Mouse (Mus musculus) kidney, adult 9 months (tissue): ENCODE results near the gene Spag9.

Experiments used
- DNase-seq: peaks from one replicate; pipeline ENCODE4 v3.0.0; 2022

The Spag9 gene

DNA sequence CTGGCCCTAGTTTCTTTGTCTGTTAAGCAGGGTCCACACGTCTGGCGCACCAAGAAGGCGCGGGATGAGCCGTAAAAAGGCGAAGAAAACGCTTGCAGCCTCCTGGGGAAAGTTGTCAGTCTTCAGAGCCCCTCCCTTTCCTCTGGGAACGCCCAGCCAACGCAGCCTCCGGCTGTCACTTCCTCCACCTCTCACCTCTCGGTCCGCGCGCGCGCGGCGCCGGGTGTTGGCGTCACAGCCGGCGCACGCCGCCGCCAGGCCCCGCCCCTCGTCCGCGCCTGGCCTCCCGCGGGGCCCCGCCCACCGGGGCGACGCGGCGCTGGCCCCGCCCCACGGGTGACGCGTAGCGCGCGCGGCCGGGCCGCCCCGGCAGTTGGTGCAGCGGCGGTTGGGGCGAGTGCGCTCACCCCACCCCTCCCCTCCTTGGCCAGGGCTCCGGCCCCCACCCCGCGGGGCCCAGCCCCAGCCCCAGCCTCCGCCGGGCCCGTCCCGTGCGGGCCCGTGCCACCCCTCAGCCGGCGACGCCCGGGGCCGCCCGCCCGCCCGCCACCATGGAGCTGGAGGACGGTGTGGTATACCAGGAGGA, at the start of gene Spag9:
TSS of gene Spag9 (plus strand) at position 372 of the 586 bp plus-strand sequence.
- DNase-seq, result peak; percentile 95

DNA sequence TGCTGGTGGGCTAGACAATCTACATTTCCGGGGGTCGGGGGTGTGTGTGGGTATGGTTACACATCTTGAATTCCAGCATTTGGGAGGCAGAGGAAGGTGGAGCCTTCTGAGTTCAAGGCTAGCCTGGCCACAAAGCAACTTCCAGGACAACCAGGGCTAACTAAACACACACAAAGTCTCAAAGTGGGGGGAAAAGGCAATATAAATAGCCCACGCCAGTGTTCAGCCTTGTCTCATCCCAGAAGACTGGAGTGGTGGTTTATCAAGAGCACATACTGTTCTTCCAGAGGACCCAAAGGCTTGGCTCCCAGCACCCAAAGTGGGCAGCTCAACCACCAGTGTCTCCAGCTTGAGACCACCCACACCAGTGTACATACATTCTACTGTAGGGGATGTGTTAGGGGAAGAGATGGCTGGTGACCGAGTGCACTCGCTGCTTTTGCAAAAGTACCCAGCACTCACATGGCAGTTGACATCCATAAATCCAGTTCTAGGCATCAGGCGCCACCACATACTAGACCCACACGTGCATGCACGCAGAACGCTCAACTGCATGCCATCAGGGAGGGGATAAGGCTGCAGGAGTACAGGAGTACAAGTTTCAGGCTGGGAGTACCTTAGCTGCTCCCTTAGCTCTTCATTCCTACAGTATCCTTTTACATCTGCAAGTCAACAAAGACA, 46.9 kb upstream of the Spag9 start:
- DNase-seq, result no peak

DNA sequence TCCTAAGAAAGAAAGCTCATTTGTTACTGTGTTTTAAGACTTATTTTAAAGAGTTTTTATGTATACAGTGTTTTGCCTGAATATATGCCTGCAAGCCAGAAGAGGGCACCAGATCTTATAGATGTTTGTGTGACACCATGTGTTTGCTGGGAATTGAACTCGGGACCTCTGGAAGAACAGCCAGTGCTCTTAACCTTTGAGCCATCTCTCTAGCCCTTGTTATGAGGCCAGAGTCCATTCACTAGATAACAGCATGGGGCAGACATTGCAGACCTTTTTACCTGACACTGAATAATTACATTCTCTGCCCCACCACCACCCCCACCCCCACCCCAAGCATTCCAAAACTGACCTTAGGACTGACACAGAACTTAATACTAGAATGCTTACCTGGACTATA, 45.8 kb upstream of the Spag9 start:
- peak; percentile 81 for DNase-seq

DNA sequence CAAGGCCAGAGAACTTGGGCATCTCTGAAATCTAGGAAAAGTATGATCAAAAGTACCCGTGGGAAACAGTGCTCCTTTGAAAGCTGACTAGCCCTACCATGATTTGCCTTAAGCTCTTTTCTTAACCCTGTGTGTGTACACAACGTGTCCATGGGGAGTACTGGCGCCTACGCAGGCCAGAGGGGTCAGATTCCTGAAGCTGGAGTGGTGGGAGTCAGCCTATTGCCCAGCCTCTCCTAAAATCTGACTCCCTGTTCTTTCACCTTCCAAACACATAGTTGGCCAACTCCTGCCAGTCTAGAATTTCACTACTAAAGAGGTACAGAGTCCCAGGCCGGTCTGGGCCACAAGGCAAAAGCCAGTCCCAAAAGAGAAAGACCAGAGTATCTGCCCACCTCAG, 43.5 kb upstream of the Spag9 start:
- DNase-seq, result no peak

DNA sequence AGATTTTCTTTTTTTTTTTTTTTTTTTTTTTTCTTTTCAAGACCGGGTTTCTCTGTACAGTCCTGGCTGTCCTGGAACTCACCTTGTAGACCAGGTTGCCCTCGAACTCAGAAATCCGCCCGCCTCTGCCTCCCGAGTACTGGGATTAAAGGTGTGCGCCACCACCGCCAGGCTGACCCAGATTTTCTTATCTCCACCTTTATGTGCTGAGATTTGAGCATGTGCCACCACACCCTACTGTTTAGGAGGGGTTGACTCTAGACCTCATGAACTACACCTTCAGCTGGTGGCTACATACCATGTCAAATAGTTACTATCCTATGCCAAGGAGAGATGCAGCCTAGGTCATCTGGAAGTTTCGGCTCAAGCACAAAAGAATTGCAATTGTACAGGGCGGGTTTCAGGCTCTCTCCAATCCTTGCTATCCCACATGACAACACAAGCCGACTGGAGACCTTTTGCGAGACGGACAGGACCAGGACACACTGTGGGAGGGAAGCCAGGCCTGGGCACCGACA, 41.1 kb upstream of the Spag9 start:
- DNase-seq, result no peak

DNA sequence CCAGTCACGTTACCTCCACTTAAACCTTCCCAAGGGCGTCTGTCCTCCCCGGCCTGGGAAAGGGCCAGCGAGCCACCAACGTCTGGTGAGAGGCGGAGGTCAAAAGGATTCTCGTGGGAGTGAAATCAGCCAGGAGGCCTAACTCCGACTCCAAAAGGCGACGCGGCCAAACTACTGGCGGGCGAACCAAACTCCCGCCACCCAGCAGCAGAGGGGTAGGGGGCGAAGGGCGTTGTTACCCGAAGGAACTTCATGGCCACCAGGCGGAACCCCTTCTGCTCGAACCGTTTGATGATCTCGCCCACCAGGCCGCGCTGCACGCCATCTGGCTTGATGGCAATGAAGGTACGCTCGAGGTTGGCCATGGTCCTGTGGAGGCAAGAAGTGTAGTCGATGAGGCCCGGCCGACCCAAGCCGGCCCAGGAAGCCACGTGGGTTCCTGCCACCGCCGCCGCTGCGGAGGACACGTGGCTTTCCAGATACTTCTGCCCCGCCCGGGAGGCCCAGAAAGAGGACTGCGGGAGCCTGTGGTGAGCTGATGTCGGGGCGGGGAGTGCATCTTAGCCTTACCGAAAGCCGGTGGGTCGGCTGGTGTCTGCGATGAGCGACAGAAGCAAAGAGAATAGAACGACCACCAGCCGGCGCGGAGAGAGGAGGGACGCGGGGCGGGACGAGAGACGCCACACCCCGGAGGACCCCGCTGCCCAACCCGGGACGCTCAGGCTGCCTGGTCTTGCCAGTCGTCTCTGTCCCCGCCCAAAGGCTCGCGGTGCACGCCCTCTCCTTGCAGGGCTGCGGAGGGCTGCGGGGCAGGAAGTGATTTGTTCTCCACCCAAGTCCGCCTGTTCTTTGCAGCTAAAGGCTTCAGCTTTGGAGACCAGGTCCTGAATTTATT, 40.4 kb upstream of the Spag9 start:
- peak; percentile 96 for DNase-seq

DNA sequence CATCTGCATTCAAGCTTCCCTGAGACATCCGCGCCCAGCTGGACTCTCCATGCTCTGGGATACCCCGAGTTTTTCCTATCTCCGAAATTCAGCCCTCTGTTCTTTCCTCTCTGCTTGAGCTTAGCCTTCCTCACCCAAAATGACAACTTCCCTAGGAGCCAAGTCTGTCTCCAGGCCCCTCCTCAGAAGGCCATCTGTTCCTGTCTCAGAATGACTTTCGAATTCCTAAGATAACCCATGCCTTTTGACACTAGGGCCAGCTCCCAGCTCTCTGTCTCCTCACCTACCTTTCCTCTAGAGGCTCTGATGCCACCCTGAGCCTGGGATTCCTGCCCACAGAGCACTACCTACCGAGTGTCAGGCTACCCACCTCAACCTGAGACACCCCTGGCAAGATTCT, 39.7 kb upstream of the Spag9 start, which contains the start of gene Nme2:
TSS of gene Nme2 (minus strand) at position 101 of the 400 bp plus-strand sequence.
- no peak for DNase-seq

DNA sequence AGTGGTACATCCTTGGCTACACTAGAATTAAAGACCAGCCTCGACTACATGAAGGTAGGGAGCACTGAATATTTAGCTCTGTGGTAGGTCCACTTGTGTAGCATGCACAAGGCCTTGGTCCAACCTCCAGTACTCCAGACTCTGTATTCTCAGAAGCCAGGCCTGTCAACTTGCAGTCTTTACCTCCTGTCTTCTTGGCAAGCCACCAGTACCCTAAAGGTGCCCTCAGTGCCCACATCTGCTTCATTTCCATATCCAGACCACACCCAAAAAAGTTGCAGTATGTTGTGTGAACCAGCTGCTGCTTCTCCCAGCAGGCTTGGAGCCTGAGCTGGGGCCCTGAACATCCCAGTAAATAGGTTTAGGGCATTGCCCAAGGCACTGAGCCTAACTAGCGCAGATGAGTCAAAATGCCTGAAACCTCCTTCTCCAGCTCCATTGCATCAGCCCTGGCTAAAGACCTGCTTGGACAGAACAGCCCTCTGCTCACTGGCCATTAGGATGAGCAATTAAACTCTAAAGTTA, 38.8 kb upstream of the Spag9 start:
- DNase-seq, result no peak

DNA sequence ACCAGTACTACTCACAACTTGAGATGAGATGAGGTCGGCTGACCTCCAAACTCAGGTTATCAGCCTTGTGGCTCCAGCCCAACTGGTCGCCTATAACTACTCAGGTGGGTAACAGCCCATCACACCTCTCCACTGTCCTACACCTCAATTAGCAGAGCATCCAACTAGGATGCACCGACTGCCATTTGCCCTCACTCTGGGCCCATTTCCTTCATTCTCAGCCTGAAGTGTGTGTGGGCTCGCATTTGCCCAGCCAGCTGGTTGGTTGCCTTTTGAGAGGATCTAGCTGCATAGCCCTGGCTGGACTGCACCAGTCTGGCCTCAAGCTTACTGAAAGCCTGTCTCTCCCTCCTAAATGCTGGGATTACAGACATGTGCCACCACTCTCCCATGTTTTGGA, 38.1 kb upstream of the Spag9 start:
- no peak for DNase-seq

DNA sequence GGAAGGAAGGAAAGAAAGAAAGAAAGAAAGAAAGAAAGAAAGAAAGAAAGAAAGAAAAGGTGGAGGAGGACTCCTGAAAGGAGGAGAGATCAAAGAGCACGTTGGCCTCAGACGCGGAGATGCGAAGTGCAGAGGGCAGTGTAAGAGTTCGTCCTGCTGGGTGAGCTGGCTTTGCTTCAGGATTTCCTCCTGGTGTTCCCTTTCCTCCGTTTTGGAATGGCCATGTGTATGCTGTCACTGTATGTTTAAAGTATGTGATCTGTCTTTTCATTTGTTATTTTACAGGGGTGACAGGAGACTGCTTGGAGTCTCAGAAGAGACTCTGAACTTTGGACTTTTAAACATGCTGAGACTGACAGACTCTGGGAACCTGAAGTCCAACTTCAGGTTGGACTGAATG, 34.4 kb upstream of the Spag9 start:
- DNase-seq, result peak; percentile 62

DNA sequence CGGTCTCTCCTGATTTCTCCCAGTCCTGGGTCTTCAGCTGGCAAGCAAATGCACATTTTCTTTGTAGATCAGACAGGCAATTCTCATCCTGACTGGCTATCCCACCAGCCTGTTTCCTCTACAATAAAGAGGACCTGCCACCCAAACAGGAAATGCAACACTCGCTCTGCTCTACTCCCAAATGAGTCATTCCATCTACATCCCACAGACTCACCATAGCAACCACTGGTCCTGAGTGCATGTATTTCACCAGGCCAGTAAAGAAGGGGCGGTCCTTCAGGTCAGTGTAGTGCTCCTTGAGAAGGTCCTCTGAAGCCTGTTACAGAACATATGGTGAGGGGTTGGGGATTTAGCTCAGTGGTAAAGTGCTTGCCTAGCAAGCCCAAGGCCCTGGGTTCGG, 32.9 kb upstream of the Spag9 start:
- DNase-seq, result no peak

DNA sequence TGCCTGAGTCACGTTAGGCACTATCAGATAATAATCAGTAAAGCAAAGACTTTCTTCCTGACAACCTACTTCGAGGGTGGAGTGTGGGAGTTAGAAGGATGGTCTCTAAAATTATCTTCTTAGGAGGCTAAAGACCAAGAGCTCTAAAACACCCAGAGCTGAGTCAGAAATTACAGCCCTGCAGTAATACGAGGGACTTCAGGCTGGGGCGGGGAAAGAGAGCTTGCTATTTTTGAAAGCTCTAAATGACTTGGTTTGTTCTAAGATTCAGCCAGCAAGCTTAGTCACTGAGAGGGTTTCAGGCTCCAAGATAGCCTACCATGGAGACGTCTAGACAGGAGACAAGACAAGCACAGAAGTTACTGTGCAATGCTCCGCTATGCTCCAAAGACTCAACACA, 30.5 kb upstream of the Spag9 start:
- no peak for DNase-seq

DNA sequence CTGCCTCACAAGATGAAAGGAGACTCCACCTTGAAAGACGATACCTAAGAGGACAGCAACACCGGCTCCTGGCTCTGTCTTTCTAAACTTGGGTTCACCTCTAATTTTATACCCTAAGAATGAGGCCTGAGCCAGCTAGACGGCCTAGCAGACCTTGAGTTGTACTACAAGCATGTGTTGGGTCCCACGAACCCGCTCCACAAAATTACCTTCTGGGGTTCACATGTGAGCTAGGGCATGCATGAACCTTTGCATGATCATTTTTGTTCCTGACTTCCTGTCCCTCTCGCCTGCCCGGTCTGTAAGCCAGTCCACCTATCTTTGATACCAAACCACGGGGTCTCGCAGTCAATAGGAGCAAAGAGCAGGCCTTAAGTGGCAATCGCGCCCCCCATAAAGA, 28.5 kb upstream of the Spag9 start:
- DNase-seq, result no peak

DNA sequence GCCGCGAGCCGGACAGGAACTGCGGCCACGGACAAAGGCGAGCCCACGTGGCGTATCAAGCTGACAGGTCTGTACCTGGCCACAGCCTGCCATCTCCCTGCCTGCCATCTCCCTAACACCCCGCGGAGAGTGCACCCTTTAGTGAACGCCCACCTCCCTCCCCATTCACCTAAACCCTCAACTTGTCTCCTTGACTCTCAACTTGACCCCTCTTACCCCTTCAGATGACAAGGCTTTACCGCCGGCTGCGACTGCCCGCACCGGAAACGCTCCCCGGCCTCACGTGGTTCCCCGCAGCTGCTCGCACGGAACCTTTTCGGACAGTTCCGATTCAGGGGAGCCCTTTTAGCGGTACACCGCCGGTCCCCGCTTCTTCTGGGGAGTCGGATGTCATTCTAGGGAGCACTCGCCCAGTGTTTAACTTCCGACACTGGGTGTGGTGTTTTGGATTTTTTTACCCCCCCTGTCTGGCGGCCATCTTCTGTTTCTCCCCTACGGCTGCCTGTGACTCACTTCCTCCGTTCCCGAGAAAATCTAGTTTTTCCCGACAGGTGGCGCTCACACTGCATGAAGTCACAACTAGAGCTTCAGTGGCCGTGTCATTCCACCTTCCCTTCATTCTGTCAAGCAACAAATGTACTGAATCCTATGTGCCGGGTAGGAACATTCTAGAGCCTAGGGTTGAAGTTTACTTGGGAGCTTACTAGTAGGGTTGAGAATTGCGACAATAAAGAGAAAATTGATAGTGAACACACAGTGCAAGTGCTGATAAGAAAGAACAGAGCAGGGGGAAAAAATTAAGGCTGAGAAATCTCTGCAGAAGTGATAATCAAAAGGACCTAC, 27.7 kb upstream of the Spag9 start, which contains the start of the genes Gm20390 and Nme1:
TSS of gene Gm20390 (minus strand) at position 289 of the 843 bp plus-strand sequence.
TSS of gene Nme1 (minus strand) at position 517 of the 843 bp plus-strand sequence.
- peak; percentile 99 for DNase-seq

DNA sequence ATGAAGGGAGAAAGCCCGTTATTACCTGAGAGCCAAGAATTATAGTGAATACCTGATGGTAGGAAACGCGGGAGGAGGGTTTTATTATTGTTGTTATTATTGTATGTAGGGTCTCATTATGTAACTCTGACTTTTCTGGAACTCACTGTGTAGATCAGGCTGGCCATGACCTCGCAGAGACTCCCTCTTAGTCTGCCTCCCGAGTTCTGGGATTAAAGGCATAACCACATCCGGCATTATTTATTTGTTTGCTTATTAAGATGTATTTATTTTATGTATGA, 27.1 kb upstream of the Spag9 start:
- no peak for DNase-seq

DNA sequence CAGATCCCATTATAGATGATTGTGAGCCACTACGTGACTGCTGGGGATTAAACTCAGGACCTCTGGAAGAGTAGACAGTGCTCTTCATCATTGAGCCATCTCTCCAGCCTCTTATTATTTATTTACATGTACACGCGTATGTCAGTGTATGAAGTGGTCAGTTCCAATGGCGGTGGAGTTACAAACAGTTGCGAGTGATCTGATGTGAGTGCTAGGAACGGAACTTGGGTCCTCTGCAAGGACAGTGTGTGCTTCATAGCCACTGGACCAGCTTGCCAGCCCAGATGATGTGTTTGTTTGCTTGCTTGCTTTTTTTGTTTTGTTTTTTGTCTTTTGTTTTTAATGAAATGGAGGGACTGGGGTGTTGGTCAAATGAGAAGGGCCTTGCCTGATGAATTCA, 26.7 kb upstream of the Spag9 start:
- no peak for DNase-seq

DNA sequence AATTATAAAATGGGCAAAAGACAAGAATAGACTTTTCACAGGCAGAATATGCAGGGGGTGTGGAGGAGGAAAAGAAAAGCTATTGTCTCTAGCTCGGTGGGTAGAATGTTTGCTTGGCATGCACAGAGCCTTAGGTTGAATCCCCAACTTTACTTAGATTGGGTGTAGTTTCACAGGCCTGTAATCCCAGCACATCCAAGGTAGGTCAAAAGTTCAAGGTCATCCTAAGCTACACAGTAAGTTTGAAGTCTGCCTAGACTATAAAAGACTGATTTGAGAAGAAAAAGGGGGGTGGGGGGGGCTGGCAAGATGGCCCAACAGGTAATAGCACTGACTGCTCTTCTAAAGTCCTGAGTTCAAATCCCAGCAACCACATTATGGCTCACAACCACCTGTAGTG, 26.1 kb upstream of the Spag9 start:
- no peak for DNase-seq

DNA sequence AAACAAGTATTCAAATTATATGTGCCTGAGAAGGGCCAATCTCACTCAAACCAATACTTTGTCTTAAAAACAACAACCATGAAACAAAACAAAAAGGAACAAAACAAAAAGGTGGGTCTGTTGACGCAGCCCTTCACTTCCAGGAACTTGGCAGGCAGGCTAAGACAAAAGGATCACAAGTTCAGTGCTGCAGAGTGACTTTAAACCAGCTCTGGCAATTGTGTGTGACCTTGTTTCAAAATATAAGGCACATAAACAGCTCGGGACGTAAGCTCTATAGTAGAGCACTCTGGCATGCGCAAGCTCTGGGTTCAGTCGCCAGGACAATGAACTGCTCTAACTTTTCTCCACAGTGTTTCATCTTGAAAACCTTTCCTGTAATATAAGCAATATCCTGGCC, 22.9 kb upstream of the Spag9 start:
- no peak for DNase-seq

DNA sequence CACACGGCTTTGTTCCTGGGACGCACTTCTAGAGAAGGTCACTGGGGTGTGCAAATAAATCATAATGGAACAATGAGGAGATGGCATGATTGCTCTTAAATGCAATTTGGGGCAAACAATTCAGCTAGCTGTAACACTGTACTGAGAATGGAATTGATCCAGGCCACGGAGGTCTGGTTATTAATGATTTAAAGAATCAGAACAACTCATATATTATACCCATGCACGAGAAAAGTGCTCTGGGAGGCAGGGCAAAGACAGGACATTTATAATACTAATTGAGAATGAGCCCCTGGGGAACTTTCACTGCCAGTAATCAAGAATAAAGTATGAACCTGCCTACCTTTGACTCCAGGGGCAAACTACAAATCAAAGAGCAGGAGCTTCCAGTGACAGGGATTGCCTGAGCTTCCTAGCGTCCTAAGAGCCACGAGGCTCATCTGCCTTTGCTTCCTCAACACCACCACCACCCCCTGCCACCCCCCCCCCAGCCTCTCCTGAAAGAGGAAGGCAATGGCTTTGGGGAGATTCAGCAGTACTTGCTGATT, 16.3 kb upstream of the Spag9 start:
- DNase-seq, result peak; percentile 69

DNA sequence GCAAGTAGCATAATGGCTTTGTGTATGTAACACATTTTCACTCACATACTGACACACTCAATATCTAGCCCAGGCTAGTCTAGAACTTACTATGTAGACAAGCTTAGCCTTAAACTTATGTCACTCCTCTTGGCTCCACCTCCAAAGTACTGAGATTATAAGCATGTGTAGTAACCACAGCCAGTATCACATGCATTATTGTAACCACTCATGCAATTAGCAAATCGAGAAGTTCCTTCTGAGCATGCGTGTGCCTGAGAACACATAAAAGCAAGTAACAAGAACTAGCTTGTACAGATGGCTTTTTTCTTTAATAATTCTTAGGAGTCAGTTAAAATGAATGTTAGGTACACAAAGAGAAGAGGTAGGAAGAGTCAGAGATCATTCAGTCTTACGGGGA, 11.3 kb upstream of the Spag9 start:
- DNase-seq, result no peak

DNA sequence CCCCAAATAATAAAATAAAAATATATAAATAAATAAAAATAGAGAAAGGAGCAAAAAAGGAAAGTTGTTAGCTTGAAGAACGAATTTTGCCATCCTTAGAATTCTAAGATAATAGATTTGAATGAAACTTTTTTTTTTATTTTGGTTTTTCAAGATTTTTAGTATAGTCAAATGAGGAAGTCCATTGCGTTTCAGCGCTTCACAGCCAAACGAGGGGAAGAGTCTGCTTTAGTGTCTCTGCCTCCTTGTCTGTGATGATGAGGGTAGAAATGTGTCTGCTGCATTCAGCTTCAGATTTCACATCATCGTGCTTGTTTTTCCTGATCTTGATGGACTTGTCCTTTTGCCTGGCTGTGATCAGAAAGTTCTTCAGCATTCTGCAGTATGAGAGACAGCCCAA, 10.6 kb upstream of the Spag9 start:
- no peak for DNase-seq

DNA sequence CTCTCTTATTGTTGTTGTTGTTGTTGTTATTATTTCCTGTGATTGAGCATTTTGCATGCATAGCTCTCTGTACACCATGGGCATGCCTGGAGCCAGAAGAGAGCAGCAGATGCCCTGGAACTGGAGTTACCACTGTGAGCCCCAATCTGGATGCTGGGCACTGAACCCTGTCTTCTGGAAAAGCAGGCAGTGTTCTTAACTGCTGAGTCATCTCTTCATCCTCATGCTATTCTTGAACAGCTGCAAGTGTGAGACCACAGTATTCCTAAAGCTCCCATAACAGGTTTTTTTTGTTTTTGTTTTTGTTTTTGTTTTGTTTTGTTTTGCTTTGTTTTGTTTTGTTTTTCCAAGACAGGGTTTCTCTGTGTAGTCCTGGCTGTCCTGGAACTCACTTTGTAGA, 9.6 kb upstream of the Spag9 start:
- no peak for DNase-seq
